Mouse (Mus musculus): ENCODE results near the gene Wfdc16.
"Not testable (repeated sequence)": the region's sequence is repeated elsewhere in the genome, so short reads cannot be mapped to it uniquely, and the experiment has no call there.

The Wfdc16 gene

GRCm38 (mm10) chr2:164619050-164619449, 19.5 kb downstream of the Wfdc16 start:
- TF ChIP-seq CTCF (conservative IDR thresholded peaks at IDR 0.05; ENCODE audit: low read length) (no peak), NANOG (IDR thresholded peaks at IDR 0.05; ENCODE audit: borderline replicate concordance, low read length) (no peak), POU5F1 (IDR thresholded peaks at IDR 0.05; ENCODE audit: borderline replicate concordance, low read length) (no peak)
- no peaks in the 10 kb centered on the region for H3K36me3 ChIP-seq (ENCODE audit: insufficient read depth, low read length)
- no peaks in the 10 kb centered on the region for H3K4me1 ChIP-seq (replicated peaks; ENCODE audit: low read depth, low read length)
- H3K4me3 ChIP-seq (replicated peaks; ENCODE audit: low read length) = no peak overlapping the region
- peaks cover 6% of the 10 kb centered on the region for H3K9me3 ChIP-seq (ENCODE audit: low read length)
- H3K27me3 ChIP-seq (ENCODE audit: insufficient read depth, low read length) = no peaks in the 10 kb centered on the region

- no peaks in the 10 kb centered on the region for H3K36me3 ChIP-seq (ENCODE audit: insufficient read depth, low read length)
- H3K27me3 ChIP-seq (ENCODE audit: insufficient read depth, low read length) = no peaks in the 10 kb centered on the region; the same call in 1 of the 2 replicates
- no peak overlapping the region for H3K4me3 ChIP-seq (replicated peaks; ENCODE audit: low read length)
- H3K4me1 ChIP-seq (replicated peaks; ENCODE audit: low read depth, low read length) = no peaks in the 10 kb centered on the region
- H3K9me3 ChIP-seq (ENCODE audit: low read length) = peaks cover under 1% of the 10 kb centered on the region; the same call in 1 of the 2 replicates
- no peak for TF ChIP-seq NANOG (IDR thresholded peaks at IDR 0.05; ENCODE audit: borderline replicate concordance, low read length)
- TF ChIP-seq CTCF (conservative IDR thresholded peaks at IDR 0.05; ENCODE audit: low read length) = no peak
- no peak for TF ChIP-seq POU5F1 (IDR thresholded peaks at IDR 0.05; ENCODE audit: borderline replicate concordance, low read length)
Observed at GRCm38 (mm10) chr2:164615386-164615785, 23.2 kb downstream of the Wfdc16 start.

DNA sequence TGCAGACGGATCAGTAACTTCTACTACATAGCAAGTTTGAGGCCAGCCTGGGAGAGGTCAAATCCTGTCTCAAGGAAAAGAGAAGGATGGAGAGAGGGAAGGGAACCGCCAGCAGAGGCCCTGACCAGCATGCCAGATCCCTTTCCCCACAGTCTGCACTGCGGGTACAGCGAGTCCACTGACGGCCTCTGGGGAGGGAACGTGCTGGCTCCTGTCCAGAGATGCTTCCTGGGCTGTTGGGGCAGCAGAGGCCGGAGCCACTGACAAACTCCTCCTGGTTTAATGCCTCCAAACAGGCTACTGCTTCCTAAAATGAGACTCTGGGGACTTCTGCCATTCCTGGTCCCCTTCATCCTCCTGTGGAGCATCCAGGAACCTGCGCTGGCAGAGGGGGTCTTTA, 25.1 kb downstream of the Wfdc16 start, which contains the start of the genes Wfdc6b and Wfdc8:
Gene Wfdc6b, plus strand, starts transcription at position 52 of the 400 bp plus-strand sequence.
Gene Wfdc8, minus strand, starts transcription at position 156 of the 400 bp plus-strand sequence.
- not testable (repeated sequence) for H3K4me3 ChIP-seq (replicated peaks; ENCODE audit: low read length); H3K4me1 ChIP-seq (replicated peaks; ENCODE audit: low read depth, low read length); H3K36me3 ChIP-seq (ENCODE audit: insufficient read depth, low read length); H3K9me3 ChIP-seq (ENCODE audit: low read length); H3K27me3 ChIP-seq (ENCODE audit: insufficient read depth, low read length)

- TF ChIP-seq POU5F1 (IDR thresholded peaks at IDR 0.05; ENCODE audit: borderline replicate concordance, low read length) (no peak), NANOG (IDR thresholded peaks at IDR 0.05; ENCODE audit: borderline replicate concordance, low read length) (no peak), CTCF (conservative IDR thresholded peaks at IDR 0.05; ENCODE audit: low read length) (no peak)
- Histone ChIP-seq H3K27me3 (ENCODE audit: insufficient read depth, low read length) (peaks cover 18% of the 10 kb centered on the region), H3K36me3 (ENCODE audit: insufficient read depth, low read length) (no peaks in the 10 kb centered on the region), H3K4me1 (replicated peaks; ENCODE audit: low read depth, low read length) (peaks cover 7% of the 10 kb centered on the region), H3K4me3 (replicated peaks; ENCODE audit: low read length) (peak overlapping the region; percentile 29; the same call in 1 of the 2 replicates), H3K9me3 (ENCODE audit: low read length) (no peaks in the 10 kb centered on the region)
Observed at GRCm38 (mm10) chr2:164608781-164609180, 29.8 kb downstream of the Wfdc16 start.

DNA sequence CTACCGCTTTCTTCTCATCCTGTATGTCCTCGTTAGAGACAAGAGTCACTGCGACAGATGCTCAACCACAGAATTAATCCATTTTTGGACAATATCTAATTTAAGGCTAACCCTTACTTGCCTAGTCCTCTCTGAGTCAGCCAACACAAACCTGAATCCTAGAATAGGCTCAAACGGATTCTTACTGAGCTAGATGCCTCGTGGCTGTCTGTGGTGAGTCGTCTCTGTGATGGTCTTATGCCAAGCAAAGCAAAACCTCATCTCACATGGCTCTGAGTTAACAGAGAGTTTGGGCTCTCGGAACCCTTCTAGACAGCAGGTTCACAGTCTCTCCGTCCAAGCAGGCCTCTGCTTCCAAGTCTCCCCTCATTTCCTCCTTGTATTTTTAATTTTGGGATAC, 34.2 kb downstream of the Wfdc16 start:
- Histone ChIP-seq H3K4me3 (replicated peaks; ENCODE audit: low read length) (no peak overlapping the region), H3K36me3 (ENCODE audit: insufficient read depth, low read length) (no peaks in the 10 kb centered on the region), H3K27me3 (ENCODE audit: insufficient read depth, low read length) (peaks cover 23% of the 10 kb centered on the region), H3K4me1 (replicated peaks; ENCODE audit: low read depth, low read length) (peaks cover 7% of the 10 kb centered on the region), H3K9me3 (ENCODE audit: low read length) (no peaks in the 10 kb centered on the region)
- no peak for TF ChIP-seq CTCF (conservative IDR thresholded peaks at IDR 0.05; ENCODE audit: low read length)
- TF ChIP-seq POU5F1 (IDR thresholded peaks at IDR 0.05; ENCODE audit: borderline replicate concordance, low read length) = no peak
- TF ChIP-seq NANOG (IDR thresholded peaks at IDR 0.05; ENCODE audit: borderline replicate concordance, low read length) = no peak

DNA sequence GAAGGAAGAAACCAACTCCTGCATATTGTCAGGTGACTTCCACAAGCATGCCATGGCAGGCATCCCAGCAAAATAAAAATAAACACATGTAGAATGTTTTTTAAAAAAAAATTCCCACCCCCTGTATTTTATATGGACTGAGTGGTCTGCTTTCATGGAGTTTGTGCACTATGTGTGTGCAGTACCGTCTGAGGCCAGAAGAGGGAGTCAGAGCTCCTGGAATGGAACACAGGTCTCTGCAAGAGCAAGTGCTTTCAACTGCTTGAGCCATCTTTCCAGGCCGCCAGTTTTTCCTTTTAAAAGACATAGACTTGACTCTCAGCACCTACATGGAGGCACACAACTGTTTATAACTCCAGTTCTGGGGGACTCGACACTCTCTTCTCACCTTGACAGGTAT, 35.1 kb downstream of the Wfdc16 start:
- TF ChIP-seq POU5F1 (IDR thresholded peaks at IDR 0.05; ENCODE audit: borderline replicate concordance, low read length) (no peak), NANOG (IDR thresholded peaks at IDR 0.05; ENCODE audit: borderline replicate concordance, low read length) (no peak), CTCF (conservative IDR thresholded peaks at IDR 0.05; ENCODE audit: low read length) (peak; percentile 90)
- H3K4me3 ChIP-seq (replicated peaks; ENCODE audit: low read length) = no peak overlapping the region
- H3K4me1 ChIP-seq (replicated peaks; ENCODE audit: low read depth, low read length) = peaks cover 3% of the 10 kb centered on the region
- H3K9me3 ChIP-seq (ENCODE audit: low read length) = no peaks in the 10 kb centered on the region
- peaks cover 18% of the 10 kb centered on the region for H3K27me3 ChIP-seq (ENCODE audit: insufficient read depth, low read length)
- no peaks in the 10 kb centered on the region for H3K36me3 ChIP-seq (ENCODE audit: insufficient read depth, low read length)

DNA sequence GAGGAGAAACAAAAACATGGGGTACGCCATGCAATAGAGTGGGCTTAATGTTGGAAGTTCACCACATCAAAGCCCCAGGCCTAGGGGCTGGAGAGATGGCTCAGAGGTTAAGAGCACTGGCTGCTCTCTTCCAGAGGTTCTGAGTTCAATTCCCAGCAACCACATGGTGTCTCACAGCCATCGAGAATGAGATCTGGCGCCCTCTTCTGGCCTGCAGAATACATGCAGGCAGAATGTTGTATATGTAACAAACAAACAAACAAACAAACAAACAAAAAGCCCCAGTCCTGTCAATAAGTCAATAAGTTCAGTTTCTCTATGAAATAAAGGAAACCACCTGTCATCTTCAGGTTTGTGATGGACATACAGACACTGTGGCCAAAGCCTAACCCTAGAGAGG, 38.4 kb downstream of the Wfdc16 start:
- H3K4me3 ChIP-seq (replicated peaks; ENCODE audit: low read length) = no peak overlapping the region
- TF ChIP-seq NANOG (IDR thresholded peaks at IDR 0.05; ENCODE audit: borderline replicate concordance, low read length) (no peak), CTCF (conservative IDR thresholded peaks at IDR 0.05; ENCODE audit: low read length) (peak; percentile 59)
- H3K4me1 ChIP-seq (replicated peaks; ENCODE audit: low read depth, low read length) = no peaks in the 10 kb centered on the region
- H3K27me3 ChIP-seq (ENCODE audit: insufficient read depth, low read length) = peaks cover 4% of the 10 kb centered on the region; the same call in 1 of the 2 replicates
- no peaks in the 10 kb centered on the region for H3K9me3 ChIP-seq (ENCODE audit: low read length)
- H3K36me3 ChIP-seq (ENCODE audit: insufficient read depth, low read length) = no peaks in the 10 kb centered on the region

- no peak within 1 kb of the TSS for H3K4me3 ChIP-seq (replicated peaks; ENCODE audit: low read length)
- H3K27me3 ChIP-seq (ENCODE audit: insufficient read depth, low read length) = no peaks in the 10 kb centered on the region
- no peaks in the 10 kb centered on the region for H3K36me3 ChIP-seq (ENCODE audit: insufficient read depth, low read length)
- no peaks in the 10 kb centered on the region for H3K9me3 ChIP-seq (ENCODE audit: low read length)
- H3K4me1 ChIP-seq (replicated peaks; ENCODE audit: low read depth, low read length) = peaks cover 17% of the 10 kb centered on the region
- TF ChIP-seq CTCF (conservative IDR thresholded peaks at IDR 0.05; ENCODE audit: low read length) (no peak), NANOG (IDR thresholded peaks at IDR 0.05; ENCODE audit: borderline replicate concordance, low read length) (no peak), POU5F1 (IDR thresholded peaks at IDR 0.05; ENCODE audit: borderline replicate concordance, low read length) (no peak)
Observed at GRCm38 (mm10) chr2:164593494-164593893, 45.1 kb downstream of the Wfdc16 start, which contains the start of gene Eppin. TSS of gene Eppin (minus strand) at chr2:164593594.

DNA sequence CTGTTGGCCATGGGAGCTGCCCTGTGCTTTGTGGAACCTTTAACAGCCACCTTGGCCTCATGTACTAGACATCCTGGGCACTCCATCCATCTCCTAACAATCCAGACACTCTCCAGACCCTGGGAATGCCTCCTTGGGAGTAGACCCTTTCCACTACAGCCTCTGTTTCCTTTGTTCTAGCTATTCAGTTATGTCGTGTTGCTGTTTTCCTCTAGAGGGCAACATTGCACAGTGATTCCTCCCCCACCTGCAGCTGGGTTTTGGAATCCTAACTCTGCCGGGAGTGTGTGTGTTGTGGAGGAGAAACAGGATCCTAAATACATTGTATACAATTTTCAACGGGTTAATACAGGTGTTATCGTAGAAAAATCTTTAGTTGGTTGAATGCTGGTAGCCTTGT, 46.6 kb downstream of the Wfdc16 start:
- Histone ChIP-seq H3K27me3 (ENCODE audit: insufficient read depth, low read length) (no peaks in the 10 kb centered on the region), H3K4me3 (replicated peaks; ENCODE audit: low read length) (no peak overlapping the region), H3K9me3 (ENCODE audit: low read length) (no peaks in the 10 kb centered on the region), H3K36me3 (ENCODE audit: insufficient read depth, low read length) (no peaks in the 10 kb centered on the region), H3K4me1 (replicated peaks; ENCODE audit: low read depth, low read length) (peaks cover 17% of the 10 kb centered on the region)
- no peak for TF ChIP-seq NANOG (IDR thresholded peaks at IDR 0.05; ENCODE audit: borderline replicate concordance, low read length)
- no peak for TF ChIP-seq POU5F1 (IDR thresholded peaks at IDR 0.05; ENCODE audit: borderline replicate concordance, low read length)
- TF ChIP-seq CTCF (conservative IDR thresholded peaks at IDR 0.05; ENCODE audit: low read length) = peak; percentile 30; the same call in 1 of the 2 replicates

DNA sequence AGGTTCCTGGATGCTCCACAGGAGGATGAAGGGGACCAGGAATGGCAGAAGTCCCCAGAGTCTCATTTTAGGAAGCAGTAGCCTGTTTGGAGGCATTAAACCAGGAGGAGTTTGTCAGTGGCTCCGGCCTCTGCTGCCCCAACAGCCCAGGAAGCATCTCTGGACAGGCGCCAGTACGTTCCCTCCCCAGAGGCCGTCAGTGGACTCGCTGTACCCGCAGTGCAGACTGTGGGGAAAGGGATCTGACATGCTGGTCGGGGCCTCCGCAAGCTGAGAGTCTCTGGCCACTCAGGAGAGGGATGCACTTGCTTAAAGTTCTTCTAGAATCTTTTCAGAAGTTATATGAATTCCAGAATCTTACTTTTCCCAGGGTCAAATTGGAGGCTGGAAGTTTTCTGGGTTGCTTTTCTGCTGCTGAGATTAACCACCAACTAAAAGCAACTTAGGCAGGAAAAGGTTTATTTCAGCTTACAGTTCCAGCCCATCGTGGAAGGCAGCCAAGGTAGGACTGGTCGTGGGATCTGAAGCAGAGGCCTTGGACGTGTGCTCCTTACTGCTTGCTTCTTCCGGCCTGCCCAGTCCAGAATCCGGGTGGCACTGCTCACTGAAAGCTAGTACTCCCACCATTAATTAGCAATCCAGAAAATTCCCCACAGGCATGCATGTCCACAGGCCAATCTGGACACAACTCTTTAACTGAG, 53.4 kb downstream of the Wfdc16 start, which contains the start of gene Wfdc6a:
Gene Wfdc6a, minus strand, starts transcription at position 423 of the 701 bp plus-strand sequence.
- H3K36me3 ChIP-seq (ENCODE audit: insufficient read depth, low read length); H3K4me1 ChIP-seq (replicated peaks; ENCODE audit: low read depth, low read length); H3K9me3 ChIP-seq (ENCODE audit: low read length); H3K4me3 ChIP-seq (replicated peaks; ENCODE audit: low read length); H3K27me3 ChIP-seq (ENCODE audit: insufficient read depth, low read length): not testable (repeated sequence)
